Mouse (Mus musculus): Measurements from ENCODE around the gene Pih1d1. TPM values are rescaled to one million over a fixed set of nuclear protein-coding genes. Genes with fewer than 3 reads are reported as not detected.
A peak's percentile ranks its signal among the peaks of the same experiment; 100 is the strongest.
"Not testable (repeated sequence)": the region's sequence is repeated elsewhere in the genome, so short reads cannot be mapped to it uniquely, and the experiment has no call there.

The Pih1d1 gene
- total RNA-seq, 2 experiments from 2014 or later = 27.7 to 31.2 TPM

DNA sequence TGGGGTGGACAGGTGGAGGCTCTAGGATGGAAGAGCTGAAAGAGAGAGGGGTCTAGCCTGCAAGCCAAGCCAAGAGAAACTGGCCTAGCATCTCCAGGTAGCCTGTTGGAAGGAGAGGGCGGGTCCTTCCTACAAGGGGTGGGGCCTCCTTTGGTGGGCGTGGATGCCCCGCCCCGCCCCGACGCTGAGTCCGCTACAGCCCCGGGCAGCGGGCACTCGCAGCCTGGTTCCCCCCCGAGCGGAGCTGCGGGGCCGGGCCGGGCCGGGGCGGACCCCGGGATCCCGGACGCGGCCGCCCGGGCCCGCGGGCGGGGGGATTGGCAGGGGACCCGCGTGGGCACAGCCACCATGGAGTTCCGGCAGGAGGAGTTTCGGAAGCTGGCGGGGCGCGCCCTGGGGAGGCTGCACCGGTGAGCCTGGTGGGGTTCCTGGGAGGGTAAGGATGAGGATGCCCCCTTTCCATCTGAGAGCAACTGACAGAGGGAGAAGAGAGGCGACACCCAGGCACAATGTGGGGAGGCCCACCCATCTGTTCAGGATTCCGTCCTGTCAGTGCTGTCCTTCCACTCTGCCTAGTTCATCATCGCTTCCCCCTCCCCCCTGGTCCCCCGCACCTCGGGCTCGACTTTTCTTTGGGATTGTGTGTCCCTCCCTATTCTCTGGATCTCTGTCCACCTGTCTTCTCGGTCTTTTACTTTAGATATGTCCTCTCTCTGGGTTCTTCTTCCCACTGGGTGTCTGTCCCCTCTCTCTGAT is 9.8 kb downstream of the Pih1d1 start, which contains the start of gene Slc17a7:
Slc17a7 (plus strand) TSS at position 215 of the 756 bp plus-strand sequence.
- DNase-seq = no peak
- intact Hi-C loops (cut with DNase I) = loop anchor here (5.0 kb wide), 1 partner anchor 133 kb away; no protein-coding TSS in a partner anchor

DNA sequence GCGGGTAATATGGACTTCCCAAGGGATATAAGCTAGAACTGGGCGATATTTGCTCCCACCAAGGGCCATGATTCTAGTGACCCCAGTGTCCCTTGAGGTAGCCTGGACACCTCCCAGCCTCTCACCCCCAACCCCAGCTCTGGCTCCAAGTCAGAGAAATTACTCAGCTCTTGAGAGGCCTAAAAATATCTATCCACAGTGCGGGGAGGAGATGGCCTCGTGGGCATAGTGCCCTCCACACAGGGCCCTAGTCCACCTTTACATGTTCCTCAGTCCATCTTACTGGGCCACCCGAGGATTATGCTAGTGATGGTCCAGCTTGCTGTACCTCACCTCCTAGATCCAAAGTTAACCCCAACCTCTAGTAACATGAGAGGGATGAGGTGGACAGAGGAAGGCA is 10.7 kb downstream of the Pih1d1 start:
- intact Hi-C loops (cut with DNase I) = loop anchor here (5.0 kb wide), 1 partner anchor 132 kb away; no protein-coding TSS in a partner anchor
- DNase-seq = no peak

DNA sequence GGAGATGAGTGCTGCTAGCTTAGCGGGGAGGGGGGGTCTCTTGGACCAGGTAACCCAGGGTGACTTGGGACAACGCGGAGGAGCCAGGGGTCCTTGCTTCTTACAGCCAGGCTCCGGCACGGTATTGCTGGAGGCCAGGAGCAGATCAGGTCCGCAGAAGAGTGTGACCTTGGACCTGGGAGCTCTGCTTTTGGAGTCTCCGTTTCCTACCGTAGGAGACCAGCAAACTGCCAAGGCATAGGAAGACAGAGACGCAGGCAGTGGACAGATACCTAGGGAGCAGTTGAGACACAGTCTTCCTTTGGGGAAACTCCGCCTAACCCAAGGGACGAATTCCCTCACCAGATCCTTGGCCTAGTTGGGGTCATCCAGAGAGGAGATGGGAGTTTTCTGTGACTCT is 11.6 kb downstream of the Pih1d1 start:
- intact Hi-C loops (cut with DNase I) = no loop called here

DNA sequence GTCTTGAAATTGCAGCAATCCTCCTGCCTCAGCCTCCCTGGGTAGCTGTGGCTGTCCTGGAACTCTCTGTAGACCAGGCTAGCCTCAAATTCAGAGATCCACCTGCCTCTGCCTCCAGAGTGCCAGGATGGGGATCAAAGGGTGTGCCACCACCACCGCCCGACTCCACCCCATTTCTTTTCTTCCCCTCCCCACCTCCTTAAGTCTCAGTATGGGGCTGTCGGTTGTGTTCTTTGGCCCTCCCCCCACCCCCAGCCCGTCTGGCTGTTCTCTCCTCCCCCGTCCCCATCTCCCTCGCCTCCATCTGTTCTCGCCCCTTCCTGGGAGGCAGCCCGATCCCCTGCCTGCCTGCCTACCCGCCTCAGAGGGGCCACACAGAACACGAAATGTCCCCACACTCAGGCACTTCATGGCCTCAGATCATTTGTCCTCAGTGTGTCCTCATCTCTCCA is 12.9 kb downstream of the Pih1d1 start:
- intact Hi-C loops (cut with DNase I) = no loop called here
- no peak for DNase-seq

More for the DNA sequence above, 11.6 kb downstream of the Pih1d1 start:
- DNase-seq = no peak

DNA sequence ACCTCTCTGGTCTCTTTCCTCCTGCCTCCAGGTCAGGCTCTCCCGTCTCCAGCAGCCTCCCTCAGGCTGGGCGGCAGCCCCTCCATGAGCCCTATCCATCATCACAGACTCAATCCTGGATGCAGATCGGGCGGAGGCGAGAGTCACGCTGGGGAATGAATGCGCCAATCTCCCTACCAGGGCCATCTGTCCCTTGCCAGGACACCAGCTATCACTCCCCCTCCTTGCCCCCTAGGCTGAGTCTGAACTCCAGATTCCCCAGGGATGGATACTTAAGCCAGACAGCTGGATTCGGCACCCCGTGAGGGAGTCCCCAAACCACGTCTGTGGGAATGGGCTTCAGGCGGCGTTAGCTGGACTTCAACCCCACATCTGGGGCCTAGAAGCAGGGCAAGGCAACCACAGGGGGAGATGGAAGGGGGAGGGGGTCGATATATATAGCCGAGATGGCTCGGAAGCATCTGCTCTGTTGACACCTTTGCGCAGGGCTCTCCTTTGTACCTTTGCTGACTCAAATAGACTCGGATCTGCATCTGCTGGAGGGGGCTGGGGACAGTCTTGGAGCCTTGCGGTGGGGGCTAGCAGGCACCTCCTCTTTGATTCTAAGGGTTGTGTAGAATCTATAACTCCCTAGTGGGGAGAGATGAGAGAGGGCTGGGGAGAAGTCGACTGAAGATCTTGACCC is 13.8 kb downstream of the Pih1d1 start:
- DNase-seq = no peak
- intact Hi-C loops (cut with DNase I) = no loop called here

DNA sequence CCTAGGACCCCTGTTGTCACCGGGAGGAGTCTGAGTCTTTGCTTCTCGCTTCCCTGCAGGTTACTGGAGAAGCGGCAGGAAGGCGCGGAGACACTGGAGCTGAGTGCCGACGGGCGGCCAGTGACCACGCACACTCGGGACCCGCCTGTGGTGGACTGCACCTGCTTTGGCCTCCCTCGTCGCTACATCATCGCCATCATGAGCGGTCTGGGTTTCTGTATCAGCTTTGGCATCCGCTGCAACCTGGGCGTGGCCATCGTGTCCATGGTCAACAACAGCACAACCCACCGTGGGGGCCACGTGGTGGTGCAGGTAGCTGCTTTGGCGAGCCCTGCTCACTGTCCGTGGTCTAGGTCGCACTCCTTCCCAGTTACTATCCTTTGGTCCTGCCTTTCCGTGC is 14.6 kb downstream of the Pih1d1 start:
- DNase-seq = no peak
- intact Hi-C loops (cut with DNase I) = no loop called here

DNA sequence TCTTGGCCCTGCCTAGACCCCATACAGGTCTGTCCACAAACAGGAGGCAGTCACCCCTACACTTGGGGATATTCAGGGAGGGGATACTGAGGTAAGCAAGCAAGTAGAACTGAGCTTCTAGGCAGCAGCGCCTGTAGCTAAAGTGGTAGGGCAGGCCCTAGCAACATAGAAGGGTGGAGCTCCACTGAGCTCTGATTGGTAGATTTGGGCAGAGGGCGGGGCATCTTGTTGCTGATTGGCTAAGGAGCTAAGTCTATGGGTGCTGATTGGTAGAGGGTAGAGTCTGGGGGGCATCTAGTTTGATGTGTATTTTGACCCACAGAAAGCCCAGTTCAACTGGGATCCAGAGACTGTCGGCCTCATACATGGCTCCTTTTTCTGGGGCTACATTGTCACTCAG is 15.4 kb downstream of the Pih1d1 start:
- intact Hi-C loops (cut with DNase I) = no loop called here
- no peak for DNase-seq

DNA sequence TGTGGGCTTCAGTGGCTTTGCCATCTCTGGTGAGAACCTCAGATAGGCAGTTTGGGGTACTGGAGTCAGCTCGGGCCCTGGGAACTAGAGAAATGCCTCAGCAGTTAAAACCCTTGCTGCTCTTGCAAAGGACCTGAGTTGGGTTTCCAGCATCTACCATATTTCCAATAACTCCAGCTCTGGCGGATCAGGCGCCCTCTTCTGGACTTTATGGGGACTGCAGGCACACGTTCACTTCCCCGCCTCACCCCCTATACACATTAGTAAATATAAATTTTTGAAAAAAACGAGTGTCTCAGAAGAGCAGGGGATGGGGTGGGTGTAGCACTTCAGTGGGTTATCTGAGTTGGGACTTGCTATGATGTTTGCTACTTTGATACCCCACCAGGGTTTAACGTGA is 18.9 kb downstream of the Pih1d1 start:
- intact Hi-C loops (cut with DNase I) = no loop called here
- no peak for DNase-seq

DNA sequence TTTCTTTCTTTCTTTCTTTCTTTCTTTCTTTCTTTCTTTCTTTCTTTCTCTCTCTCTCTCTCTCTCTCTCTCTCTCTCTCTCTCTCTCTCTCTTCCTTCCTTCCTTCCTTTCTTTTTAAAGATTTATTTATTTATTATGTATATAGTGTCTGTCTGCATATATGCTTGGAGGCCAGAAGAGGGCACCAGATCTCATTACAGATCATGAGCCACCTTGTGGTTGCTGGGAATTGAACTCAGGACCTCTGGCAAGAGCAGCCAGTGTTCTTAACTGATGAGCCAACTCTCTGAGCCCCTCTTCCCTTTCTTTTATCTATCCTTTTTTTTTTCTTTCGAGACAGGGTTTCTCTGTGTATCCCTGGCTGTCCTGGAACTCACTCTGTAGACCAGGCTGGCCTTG is 19.7 kb downstream of the Pih1d1 start:
- intact Hi-C loops (cut with DNase I); DNase-seq: not testable (repeated sequence)

DNA sequence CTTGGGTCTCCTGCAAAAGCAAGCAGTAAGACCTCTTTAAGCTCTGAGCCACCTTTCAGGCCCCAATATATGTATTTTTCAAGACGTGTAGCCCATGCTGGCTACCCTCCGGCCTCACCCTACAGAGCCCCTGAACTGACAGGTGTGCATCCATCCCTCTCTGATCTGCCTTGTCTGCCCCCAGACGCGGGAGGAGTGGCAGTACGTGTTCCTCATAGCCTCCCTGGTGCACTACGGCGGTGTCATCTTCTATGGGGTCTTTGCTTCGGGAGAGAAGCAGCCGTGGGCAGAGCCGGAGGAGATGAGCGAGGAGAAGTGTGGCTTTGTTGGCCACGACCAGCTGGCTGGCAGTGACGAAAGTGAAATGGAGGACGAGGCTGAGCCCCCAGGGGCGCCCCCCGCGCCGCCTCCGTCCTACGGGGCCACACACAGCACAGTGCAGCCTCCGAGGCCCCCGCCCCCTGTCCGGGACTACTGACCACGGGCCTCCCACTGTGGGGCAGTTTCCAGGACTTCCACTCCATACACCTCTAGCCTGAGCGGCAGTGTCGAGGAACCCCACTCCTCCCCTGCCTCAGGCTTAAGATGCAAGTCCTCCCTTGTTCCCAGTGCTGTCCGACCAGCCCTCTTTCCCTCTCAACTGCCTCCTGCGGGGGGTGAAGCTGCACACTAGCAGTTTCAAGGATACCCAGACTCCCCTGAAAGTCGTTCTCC is 20.6 kb downstream of the Pih1d1 start:
- DNase-seq = no peak
- intact Hi-C loops (cut with DNase I) = no loop called here

DNA sequence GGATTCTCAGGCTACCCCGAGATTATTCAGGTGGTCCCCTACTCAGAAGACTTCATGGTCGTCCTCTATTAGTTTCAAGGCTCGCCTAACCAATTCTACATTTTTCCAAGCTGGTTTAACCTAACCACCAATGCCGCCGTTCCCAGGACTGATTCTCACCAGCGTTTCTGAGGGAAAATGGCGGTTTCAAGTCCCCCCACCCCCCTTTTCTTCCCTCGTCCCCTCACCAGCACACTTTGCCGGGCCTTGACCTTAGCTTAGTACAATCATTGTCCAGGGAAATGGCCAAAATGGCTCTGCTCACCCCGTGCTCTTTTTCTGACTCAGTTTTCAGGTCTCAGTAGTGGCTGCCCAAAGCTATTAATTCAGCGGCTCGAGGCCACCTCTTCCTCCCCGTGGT is 21.3 kb downstream of the Pih1d1 start:
- DNase-seq = no peak
- intact Hi-C loops (cut with DNase I) = no loop called here

DNA sequence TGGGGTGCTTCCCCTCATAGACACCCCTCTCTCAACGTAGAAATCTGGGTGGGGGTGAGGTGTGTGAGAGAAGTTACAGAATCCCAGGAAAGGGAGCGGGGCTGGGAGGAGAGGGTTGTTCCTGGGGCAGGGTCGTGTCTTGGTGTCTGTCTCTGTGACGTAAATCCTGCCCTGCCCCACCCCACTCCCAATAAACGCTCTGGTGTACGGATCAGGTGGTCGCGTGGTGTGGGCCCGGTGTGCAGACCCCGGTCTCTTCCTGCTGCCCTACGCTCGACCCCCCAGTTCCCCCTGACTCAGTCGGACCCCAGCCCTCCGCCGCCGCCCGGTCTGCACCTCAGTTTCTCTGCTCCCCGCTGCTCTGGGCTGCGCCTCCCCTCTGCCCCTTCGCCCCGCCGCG is 21.8 kb downstream of the Pih1d1 start:
- intact Hi-C loops (cut with DNase I) = no loop called here
- no peak for DNase-seq

DNA sequence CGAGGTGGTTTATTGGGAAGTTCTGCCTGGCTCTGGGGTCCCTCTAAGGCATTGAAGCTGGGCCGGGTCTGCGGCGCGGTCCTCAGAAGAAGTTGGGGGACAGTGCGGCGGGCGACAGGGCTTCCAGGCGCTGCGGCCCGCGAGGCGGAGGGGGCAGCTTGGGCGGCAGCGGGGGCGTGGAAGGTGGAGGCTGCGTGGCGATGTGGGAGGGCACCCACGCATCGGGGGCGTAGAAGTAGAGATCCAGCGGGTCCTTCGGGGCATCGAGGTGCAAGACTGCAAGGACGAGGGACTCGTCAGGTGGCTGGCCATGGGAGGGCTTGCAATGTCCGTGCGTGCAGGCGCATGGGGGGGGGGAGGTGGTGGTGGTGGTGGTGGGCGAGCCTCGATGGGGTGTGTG is 22.3 kb downstream of the Pih1d1 start:
- intact Hi-C loops (cut with DNase I) = no loop called here
- no peak for DNase-seq

DNA sequence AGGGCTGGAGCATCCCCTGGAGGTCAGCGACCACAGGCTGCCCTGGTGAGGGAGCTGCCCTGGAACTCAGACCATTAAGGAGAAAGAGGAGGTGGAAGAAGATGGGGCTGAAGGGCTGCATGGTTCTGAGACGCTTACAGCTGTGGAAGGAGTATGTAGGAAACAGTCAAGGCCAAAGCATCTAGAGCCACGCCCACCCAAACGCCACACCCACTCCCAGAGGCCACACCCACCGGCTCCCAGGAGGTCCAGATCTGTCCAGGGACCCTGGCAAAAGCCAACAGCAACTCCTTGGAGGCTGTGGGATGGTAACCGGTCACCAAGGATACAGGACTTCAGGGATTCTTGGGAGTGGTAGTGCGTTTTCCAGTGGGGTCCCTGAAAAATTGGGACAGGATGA is 24.4 kb downstream of the Pih1d1 start:
- intact Hi-C loops (cut with DNase I) = no loop called here
- no peak for DNase-seq

DNA sequence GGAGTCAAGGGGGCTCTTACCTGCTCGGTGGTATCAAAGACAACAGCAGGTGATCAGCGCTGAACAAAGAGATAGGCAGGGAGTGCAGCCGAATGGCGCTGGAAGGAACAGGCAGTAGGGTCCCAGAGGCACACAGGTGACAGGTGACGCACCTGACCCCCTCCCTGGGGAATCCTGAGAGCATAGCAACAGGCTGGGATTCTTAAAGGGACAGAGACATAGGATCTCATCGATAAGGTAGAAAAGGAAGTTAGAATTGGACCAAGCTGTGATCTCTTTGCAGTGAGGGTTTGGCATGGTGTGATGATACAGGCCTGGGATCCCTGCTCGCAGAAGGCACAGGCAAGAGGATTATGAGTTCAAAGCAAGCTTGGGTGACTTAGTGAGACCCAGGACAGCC is 25.4 kb downstream of the Pih1d1 start, which contains the start of gene Gfy:
Gfy (minus strand) TSS at position 101 of the 400 bp plus-strand sequence.
- no peak for DNase-seq
- intact Hi-C loops (cut with DNase I) = no loop called here

DNA sequence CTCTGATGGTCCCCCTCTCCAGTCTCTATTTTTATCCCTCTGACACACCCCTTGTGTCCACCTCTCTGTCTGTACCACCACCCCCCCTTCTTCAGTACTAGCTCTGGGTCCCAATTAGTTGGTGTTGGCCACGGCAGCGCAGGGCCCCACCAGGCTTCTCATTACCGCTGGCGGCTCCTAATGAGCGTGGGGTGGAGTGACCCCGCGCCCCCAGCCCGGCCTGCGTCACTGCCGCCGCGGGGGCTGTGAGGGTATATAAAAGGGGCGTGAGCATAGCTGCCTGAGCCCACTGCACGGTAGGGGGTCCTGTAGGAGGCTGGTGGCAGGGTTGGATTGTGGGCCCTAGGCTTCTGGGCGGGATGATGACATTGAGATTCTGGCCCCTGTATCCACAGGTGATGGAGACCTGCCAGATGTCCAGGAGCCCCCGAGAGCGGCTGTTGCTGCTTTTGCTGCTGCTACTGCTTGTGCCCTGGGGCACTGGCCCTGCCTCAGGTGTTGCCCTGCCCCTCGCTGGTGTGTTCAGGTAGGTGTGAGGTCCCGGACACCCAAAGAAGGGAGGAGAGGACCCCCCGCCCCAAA is 26.9 kb downstream of the Pih1d1 start, which contains the start of gene Pth2:
Pth2 (plus strand) TSS at position 100 of the 582 bp plus-strand sequence.
- no peak for DNase-seq
- intact Hi-C loops (cut with DNase I) = no loop called here

DNA sequence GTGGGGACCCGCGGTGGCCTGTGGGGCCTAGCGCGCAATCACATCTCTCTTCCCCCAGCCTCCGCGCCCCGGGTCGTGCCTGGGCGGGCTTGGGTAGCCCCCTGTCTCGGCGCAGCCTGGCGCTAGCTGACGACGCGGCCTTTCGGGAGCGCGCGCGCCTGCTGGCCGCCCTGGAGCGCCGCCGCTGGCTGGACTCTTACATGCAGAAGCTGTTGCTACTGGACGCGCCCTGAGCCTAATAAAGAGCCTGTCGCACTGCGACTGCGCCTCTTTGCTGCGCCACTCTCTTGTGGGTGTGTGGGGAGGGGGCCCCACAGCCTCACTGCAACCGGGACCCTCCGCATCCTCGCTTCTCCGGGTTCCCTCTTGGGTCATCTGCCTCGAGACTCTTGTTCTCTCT is 27.4 kb downstream of the Pih1d1 start:
- peak in 1 of 2 experiments; percentile 34 for DNase-seq
- intact Hi-C loops (cut with DNase I) = no loop called here

DNA sequence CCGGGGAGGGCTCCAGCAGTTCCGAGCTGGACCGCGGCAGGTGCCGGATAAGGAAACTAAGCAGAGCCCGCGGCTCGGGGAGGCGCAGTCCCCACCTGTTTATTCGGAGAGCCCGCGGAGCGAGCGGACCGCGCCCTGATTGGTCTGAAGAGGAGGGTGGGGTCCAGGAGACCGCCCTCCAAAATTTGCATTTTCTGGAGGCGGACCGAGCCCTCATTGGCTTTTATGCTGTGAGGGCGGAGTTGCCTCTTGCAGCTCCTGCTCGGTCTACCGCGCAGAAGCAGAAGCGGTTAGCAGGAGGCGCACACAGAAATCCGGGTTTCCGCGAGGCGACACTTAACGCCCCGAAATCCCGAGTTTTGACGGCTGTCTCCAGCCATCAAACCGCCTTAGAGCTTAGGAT is 28.1 kb downstream of the Pih1d1 start:
- intact Hi-C loops (cut with DNase I) = no loop called here
- peak; percentile 84 to 88 for DNase-seq

DNA sequence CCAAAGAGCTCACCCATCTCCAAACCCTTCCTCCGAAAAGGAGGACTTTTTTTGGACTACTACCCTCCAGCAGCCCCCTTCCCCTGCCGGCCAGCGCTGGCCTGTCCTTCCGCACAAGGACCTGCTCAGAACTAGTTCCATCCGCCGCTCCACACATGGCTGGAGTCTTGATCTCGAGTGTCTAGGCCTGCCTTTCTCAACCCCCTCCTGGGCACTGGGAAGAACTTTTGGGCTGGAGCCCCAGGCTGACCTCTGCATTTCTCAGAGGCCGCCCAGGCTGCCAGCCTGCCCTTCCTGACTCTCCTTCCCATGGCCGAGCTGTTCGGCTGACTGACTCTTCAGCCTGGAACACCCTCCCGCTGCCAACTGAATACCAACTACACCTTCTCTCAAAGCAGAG is 28.5 kb downstream of the Pih1d1 start:
- intact Hi-C loops (cut with DNase I) = no loop called here
- DNase-seq = no peak

DNA sequence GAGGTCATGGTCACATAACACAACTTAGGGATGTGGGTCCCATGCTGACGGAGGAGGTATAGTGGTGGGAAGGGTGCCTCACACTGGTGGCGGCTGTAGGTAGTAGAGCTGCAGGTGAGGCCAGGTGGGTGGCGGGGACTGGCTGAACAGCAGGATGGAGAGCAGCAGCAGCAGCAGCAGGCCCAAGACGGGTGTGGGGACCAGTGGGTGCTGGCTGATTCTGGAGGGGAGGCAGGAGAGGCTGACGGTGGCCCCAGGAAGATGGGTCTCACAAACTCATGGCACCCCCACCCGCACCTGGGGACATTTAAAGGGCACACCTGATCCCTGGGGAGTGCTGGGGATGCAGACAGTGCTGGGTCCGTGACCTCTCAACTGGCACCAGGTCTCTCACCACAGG is 29.6 kb downstream of the Pih1d1 start:
- intact Hi-C loops (cut with DNase I) = no loop called here
- DNase-seq = no peak

DNA sequence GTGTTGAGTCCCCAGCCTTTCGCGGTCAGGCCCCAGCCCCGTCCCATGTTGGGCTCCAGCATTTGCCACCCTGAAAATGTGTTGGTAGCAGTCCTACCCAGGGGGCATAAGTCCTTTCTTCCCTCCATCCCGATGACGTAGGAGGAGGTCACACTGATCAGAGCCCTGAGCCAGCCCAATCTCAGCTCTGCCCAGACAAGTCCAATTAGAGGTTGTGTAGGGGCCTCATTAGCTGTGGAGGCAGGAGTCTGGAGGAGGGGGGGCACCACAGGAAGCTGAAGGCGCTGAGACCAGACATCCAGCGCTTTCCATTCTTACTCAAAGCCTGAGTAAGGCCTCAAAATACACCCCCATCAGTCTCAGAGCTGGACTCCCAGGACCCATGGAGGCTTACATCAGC is 31.8 kb downstream of the Pih1d1 start:
- intact Hi-C loops (cut with DNase I) = no loop called here

More for the DNA sequence above, 31.8 kb downstream of the Pih1d1 start:
- DNase-seq = no peak

Measured in heart, postnatal 14 days (tissue).